Mouse (Mus musculus) right cerebral cortex, postnatal 4 days (tissue): ENCODE results near the gene Tdrd7.
A peak's percentile ranks its signal among the peaks of the same experiment; 100 is the strongest.

Experiments
- DNase-seq: peaks from one replicate; pipeline ENCODE4 v3.0.0-alpha.2; 2022

Gene Tdrd7

GRCm38 (mm10) chr4:46043361-46043760 lies 78.2 kb downstream of the Tdrd7 start:
- no peak for DNase-seq

GRCm38 (mm10) chr4:46047971-46048370 lies 82.8 kb downstream of the Tdrd7 start:
- no peak for DNase-seq

GRCm38 (mm10) chr4:46048418-46048817 lies 83.3 kb downstream of the Tdrd7 start:
- no peak for DNase-seq

GRCm38 (mm10) chr4:46053323-46054107 lies 88.4 kb downstream of the Tdrd7 start:
- DNase-seq = no peak

- DNase-seq = no peak
Measured at GRCm38 (mm10) chr4:46056163-46056562, 91.0 kb downstream of the Tdrd7 start.

- peak; percentile 11 for DNase-seq
Measured at GRCm38 (mm10) chr4:46061259-46061962, 96.3 kb downstream of the Tdrd7 start.

- DNase-seq = no peak
Measured at GRCm38 (mm10) chr4:46063841-46064240, 98.7 kb downstream of the Tdrd7 start.

- no peak for DNase-seq
Measured at GRCm38 (mm10) chr4:46064263-46064662, 99.1 kb downstream of the Tdrd7 start.

GRCm38 (mm10) chr4:46064961-46065360 lies 99.8 kb downstream of the Tdrd7 start:
- DNase-seq = no peak

GRCm38 (mm10) chr4:46065695-46066340 lies 100.7 kb downstream of the Tdrd7 start:
- DNase-seq = no peak

GRCm38 (mm10) chr4:46068060-46068459 lies 102.9 kb downstream of the Tdrd7 start:
- no peak for DNase-seq

GRCm38 (mm10) chr4:46068573-46068972 lies 103.4 kb downstream of the Tdrd7 start:
- DNase-seq = no peak

GRCm38 (mm10) chr4:46069851-46070482 lies 104.8 kb downstream of the Tdrd7 start:
- no peak for DNase-seq

- DNase-seq = no peak
Measured at GRCm38 (mm10) chr4:46072631-46073030, 107.5 kb downstream of the Tdrd7 start.

- DNase-seq = peak; percentile 61
Measured at GRCm38 (mm10) chr4:46073736-46074135, 108.6 kb downstream of the Tdrd7 start.

- no peak for DNase-seq
Measured at GRCm38 (mm10) chr4:46075664-46076063, 110.5 kb downstream of the Tdrd7 start.

GRCm38 (mm10) chr4:46076892-46077291 lies 111.8 kb downstream of the Tdrd7 start:
- no peak for DNase-seq

- DNase-seq = no peak
Measured at GRCm38 (mm10) chr4:46080261-46080660, 115.1 kb downstream of the Tdrd7 start.

GRCm38 (mm10) chr4:46082555-46082954 lies 117.4 kb downstream of the Tdrd7 start:
- no peak for DNase-seq
